Mouse (Mus musculus): Measurements from ENCODE around the gene Abi3bp. TPM values are rescaled to one million over a fixed set of nuclear protein-coding genes. Genes with fewer than 3 reads are reported as not detected.

Gene Abi3bp
- total RNA-seq, 2 experiments from 2014 or later: 0.51 TPM; not detected in 1

GRCm38 (mm10) chr16:56501513-56501912 lies 23.8 kb downstream of the Abi3bp start:
- no peak for ATAC-seq (replicated peaks; ENCODE audit: low FRiP score, poor library complexity, severe bottlenecking)

DNA sequence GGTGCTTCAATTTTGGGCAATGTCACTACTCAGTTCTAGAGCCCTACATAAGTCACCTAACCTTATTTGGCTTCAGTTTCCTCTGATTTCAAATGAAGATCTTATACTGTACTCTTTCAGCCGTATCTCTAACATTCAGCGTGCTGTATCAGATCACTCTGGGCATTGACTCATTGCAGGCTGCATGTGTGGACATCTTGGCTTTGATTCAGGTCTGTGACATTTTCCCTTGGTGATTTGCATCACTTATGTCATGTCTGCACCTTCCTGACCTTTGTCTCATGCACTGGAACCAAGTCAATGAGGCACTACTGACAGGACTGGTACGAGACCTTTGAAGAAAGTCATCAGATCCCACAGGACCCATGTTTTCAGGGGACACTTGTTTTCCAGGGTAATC lies 24.5 kb downstream of the Abi3bp start:
- ATAC-seq (replicated peaks; ENCODE audit: low FRiP score, poor library complexity, severe bottlenecking): no peak

- ATAC-seq (replicated peaks; ENCODE audit: low FRiP score, poor library complexity, severe bottlenecking): no peak
Measured at GRCm38 (mm10) chr16:56503941-56504340, 26.3 kb downstream of the Abi3bp start.

- no peak for ATAC-seq (replicated peaks; ENCODE audit: low FRiP score, poor library complexity, severe bottlenecking)
Measured at GRCm38 (mm10) chr16:56518024-56518423, 40.3 kb downstream of the Abi3bp start.

DNA sequence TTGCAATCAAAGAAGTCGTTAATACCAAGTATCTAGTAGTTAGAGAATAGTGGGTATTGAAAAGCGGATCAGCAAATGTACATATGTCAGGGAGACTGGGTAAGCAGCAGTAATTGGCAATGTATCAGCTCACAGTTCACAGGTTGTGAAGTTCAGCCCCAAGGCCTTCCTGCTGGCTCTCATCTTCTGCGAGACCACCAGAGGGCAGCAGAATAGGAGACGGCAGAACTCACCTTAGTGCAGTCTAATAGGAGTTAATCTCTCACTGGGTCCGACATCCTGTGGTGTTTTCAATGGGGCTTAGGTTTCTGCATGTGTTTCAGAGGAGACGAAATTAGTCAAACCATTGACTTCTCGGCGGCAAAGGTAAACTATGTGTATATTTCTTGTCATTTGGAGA lies 46.7 kb downstream of the Abi3bp start:
- no peak for ATAC-seq (replicated peaks; ENCODE audit: low FRiP score, poor library complexity, severe bottlenecking)

DNA sequence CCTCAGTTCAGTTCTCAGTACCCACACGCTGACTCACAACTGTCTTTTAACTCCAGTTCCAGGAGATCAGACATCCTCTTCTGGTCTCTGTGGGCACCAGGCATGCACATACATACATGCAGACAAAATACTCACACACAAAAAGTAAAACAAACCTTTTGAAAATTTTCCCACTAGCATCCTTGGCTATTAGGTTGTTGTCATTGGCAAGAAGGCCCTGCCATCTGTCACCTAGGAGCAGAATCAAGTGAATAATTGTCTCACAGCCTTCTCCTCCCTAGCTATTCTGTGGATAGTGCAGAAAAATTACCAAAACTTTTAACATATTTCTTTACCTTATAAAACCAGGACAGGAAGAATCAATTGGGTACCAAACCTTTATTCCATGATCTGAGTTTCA lies 48.8 kb downstream of the Abi3bp start:
- ATAC-seq (replicated peaks; ENCODE audit: low FRiP score, poor library complexity, severe bottlenecking): no peak

GRCm38 (mm10) chr16:56528079-56528688 lies 50.5 kb downstream of the Abi3bp start:
- no peak for ATAC-seq (replicated peaks; ENCODE audit: low FRiP score, poor library complexity, severe bottlenecking)

- ATAC-seq (replicated peaks; ENCODE audit: low FRiP score, poor library complexity, severe bottlenecking): no peak
Measured at GRCm38 (mm10) chr16:56579536-56579935, 101.9 kb downstream of the Abi3bp start.

GRCm38 (mm10) chr16:56593581-56593980 lies 115.9 kb downstream of the Abi3bp start:
- no peak for ATAC-seq (replicated peaks; ENCODE audit: low FRiP score, poor library complexity, severe bottlenecking)

DNA sequence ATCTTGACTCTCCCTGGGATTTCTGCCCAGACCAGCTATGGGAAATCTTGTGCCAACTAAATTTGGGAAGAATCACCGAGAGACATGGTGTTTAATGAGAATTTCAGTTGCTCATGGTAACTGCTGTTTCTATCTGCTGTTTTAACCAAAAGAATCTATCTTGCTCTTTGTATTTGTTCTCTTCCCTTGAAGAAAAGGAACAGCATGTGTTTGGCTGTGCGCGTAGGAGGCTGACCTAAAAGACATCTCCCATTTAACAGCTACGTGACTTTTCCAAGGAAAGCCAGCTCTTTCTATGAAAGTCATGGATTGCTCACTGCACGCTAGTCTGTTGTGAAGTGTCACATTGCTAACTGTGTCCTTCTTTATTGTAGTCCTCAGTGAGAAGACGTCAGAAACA lies 117.2 kb downstream of the Abi3bp start:
- no peak for ATAC-seq (replicated peaks; ENCODE audit: low FRiP score, poor library complexity, severe bottlenecking)

GRCm38 (mm10) chr16:56598427-56598826 lies 120.7 kb downstream of the Abi3bp start:
- ATAC-seq (replicated peaks; ENCODE audit: low FRiP score, poor library complexity, severe bottlenecking): no peak

GRCm38 (mm10) chr16:56602394-56602793 lies 124.7 kb downstream of the Abi3bp start:
- no peak for ATAC-seq (replicated peaks; ENCODE audit: low FRiP score, poor library complexity, severe bottlenecking)

GRCm38 (mm10) chr16:56610572-56610971 lies 132.9 kb downstream of the Abi3bp start:
- ATAC-seq (replicated peaks; ENCODE audit: low FRiP score, poor library complexity, severe bottlenecking): no peak

- ATAC-seq (replicated peaks; ENCODE audit: low FRiP score, poor library complexity, severe bottlenecking): no peak
Measured at GRCm38 (mm10) chr16:56611096-56611867, 133.6 kb downstream of the Abi3bp start.

GRCm38 (mm10) chr16:56638544-56638943 lies 160.9 kb downstream of the Abi3bp start:
- no peak for ATAC-seq (replicated peaks; ENCODE audit: low FRiP score, poor library complexity, severe bottlenecking)

- ATAC-seq (replicated peaks; ENCODE audit: low FRiP score, poor library complexity, severe bottlenecking): no peak
Measured at GRCm38 (mm10) chr16:56645251-56645650, 167.6 kb downstream of the Abi3bp start.

DNA sequence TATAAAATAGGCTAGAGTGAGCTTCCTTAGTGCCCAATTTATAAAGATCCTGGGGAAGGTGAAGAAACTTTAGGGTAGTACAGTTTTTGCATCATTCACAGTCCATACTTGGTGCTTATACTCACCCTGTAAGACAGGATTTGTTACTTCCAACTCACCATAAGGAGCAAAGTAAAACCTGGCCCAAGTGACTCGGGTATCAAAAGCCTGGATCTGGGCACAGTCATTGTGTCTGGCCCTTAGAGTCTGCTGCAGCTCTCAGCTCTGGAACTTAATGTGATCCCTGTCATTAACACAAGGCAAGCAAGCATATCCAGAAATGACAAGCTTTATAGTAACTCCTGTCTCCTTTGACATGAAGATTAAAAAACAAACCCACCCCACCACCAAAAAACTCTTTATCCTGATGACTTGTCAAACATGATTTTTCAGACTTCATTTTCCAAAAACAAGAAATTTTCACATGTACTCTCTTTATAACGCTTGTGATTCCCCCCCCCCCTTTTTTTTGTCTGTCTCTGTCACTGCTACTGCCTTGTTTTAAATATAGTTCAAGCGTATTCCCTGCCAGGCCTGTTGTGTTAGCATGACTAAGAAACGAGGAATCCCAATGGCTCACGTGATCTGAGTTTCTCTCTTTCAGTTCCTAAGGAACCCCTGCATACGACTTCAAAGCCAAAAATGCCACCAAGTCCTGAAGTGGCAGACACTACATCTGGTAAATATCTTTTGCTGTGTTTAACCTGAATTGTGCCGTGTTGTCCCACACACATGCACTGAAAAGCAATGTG lies 168.9 kb downstream of the Abi3bp start:
- ATAC-seq (replicated peaks; ENCODE audit: low FRiP score, poor library complexity, severe bottlenecking): no peak

GRCm38 (mm10) chr16:56655193-56655910 lies 177.7 kb downstream of the Abi3bp start:
- no peak for ATAC-seq (replicated peaks; ENCODE audit: low FRiP score, poor library complexity, severe bottlenecking)

DNA sequence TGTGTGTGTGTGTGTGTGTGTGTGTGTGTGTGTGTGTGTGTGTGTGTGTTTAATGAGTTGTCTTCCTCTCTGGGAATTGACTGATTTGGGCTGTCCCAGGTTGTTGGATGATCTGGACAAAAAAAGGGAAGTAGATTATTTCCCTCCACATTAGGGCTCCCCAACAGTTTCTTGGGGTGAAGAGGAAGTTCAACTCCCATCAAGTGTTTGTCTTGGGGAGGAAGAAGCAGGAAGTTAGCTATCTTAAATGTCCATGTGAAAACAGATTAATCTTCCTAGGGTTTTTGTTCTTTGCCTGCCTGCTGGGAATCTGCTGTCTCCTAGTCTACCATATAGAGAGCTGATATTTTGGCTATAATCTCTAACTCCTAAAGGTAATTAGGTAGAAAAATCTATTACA lies 181.2 kb downstream of the Abi3bp start:
- ATAC-seq (replicated peaks; ENCODE audit: low FRiP score, poor library complexity, severe bottlenecking): no peak

DNA sequence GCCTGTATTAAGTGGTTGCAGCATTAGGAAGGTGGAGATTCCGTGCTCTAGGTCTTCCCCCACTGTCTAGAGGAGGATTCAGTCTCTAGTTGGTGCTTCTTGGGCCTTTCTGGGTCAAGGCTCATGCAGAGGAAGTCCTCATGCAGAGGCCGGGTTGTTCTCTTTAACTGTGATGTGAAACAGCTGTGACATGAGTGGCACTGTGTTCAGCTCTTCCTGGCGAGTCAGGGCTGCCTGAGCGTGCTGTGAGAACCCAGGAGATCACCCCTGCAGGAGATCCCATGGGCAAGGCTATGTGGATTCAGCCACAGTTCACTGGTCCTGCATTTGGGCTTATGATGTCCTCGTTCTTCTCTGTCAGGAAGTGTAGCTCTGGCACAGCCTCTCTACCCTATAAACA lies 191.8 kb downstream of the Abi3bp start:
- no peak for ATAC-seq (replicated peaks; ENCODE audit: low FRiP score, poor library complexity, severe bottlenecking)
